Mouse (Mus musculus): ENCODE measurements at regions not wholly inside any gene's neighbourhood (a gene's known extent, or its start where the extent isn't known, plus 50 kb on each side); places are given as distances from the start of the nearest gene placed in this dataset.

DNA sequence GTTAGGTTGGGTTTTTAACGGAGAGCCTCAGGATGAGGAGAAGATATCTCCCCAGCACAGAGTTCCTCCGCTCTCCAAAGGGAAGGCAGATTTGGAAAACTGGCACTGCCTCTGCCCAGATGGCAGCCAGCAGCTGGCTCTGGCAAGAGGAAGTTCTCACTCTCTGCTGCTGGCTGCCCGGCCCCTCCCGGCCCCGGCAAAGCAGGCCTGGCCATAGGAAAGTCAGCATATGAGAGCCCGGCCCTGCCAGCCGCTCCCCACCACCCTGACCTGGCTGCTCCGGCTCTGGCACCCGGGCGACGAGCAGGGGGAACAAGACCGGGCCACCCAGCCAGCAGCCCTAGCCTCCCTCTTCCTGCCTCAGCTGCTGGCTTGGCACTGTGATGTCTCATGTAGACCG is 89.1 kb upstream of the Prox1 start:
- no peak for TF ChIP-seq EP300 (IDR thresholded peaks at IDR 0.05; ENCODE audit: insufficient read depth, low read depth, low read length)
- no peak for TF ChIP-seq CTCF (IDR thresholded peaks at IDR 0.05; ENCODE audit: low read depth, low read length)
- TF ChIP-seq POLR2A (IDR thresholded peaks at IDR 0.05; ENCODE audit: insufficient read depth, low read length), result no peak
- H3K27ac ChIP-seq (ENCODE audit: insufficient read depth, low read length), result no peak overlapping the region
- H3K36me3 ChIP-seq (ENCODE audit: control insufficient read depth, insufficient read depth, low read length, poor library complexity, severe bottlenecking), result no peaks in the 10 kb centered on the region
- H3K9ac ChIP-seq (ENCODE audit: low read depth, poor library complexity, severe bottlenecking), result no peak overlapping the region
- H3K9me3 ChIP-seq (replicated peaks; ENCODE audit: control insufficient read depth, insufficient read depth, low read length, poor library complexity, severe bottlenecking), result no peaks in the 10 kb centered on the region
- no peak overlapping the region for H3K4me3 ChIP-seq (ENCODE audit: low read depth, low read length)
- no peaks in the 10 kb centered on the region for H3K4me1 ChIP-seq (ENCODE audit: control insufficient read depth, insufficient read depth, low read length)
- no peaks in the 10 kb centered on the region for H3K27me3 ChIP-seq (ENCODE audit: control insufficient read depth, insufficient read depth, low read length, poor library complexity, severe bottlenecking)

DNA sequence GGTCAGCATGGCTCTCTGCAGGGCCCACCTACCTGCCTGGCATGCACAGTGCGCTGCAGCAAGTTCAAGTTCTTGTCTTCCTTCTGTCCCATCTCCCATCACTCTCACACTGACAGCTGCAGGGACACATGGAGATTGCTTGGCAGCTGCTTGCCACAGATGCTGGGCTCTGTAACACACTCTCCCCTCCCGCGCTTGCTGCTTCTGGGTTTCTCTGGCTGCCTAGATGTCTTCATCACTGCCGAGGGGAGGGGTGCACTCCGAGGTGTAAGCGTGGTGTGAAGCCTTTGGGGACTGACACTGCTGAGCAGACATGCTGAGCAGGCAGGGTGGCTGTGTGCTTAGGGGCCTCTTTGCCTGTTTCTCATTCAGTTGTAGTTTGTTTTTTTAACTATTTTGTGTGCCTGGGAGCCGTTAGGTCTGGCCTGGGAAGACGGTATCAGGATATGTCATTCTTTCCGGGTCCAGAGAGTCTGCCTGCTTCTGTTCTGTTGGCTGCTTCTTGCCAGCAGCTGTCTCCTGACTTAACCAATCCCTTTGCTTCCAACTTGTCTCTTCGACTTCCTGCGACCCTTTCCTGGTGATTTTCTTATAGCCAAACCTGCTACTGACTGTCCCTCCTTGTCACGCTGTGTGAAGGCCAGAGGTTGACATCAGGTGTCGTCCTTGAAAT is 80.2 kb upstream of the Prox1 start:
- H3K27me3 ChIP-seq (ENCODE audit: control insufficient read depth, insufficient read depth, low read length, poor library complexity, severe bottlenecking), result no peaks in the 10 kb centered on the region
- no peak for TF ChIP-seq EP300 (IDR thresholded peaks at IDR 0.05; ENCODE audit: insufficient read depth, low read depth, low read length)
- no peak for TF ChIP-seq CTCF (IDR thresholded peaks at IDR 0.05; ENCODE audit: low read depth, low read length)
- TF ChIP-seq POLR2A (IDR thresholded peaks at IDR 0.05; ENCODE audit: insufficient read depth, low read length), result no peak
- no peak overlapping the region for H3K27ac ChIP-seq (ENCODE audit: insufficient read depth, low read length)
- no peak overlapping the region for H3K9ac ChIP-seq (ENCODE audit: low read depth, poor library complexity, severe bottlenecking)
- no peaks in the 10 kb centered on the region for H3K4me1 ChIP-seq (ENCODE audit: control insufficient read depth, insufficient read depth, low read length)
- no peaks in the 10 kb centered on the region for H3K9me3 ChIP-seq (replicated peaks; ENCODE audit: control insufficient read depth, insufficient read depth, low read length, poor library complexity, severe bottlenecking)
- no peaks in the 10 kb centered on the region for H3K36me3 ChIP-seq (ENCODE audit: control insufficient read depth, insufficient read depth, low read length, poor library complexity, severe bottlenecking)
- H3K4me3 ChIP-seq (ENCODE audit: low read depth, low read length), result no peak overlapping the region

GRCm38 (mm10) chr1:190242526-190242925 is 72.0 kb upstream of the Prox1 start:
- Histone ChIP-seq H3K27ac (ENCODE audit: insufficient read depth, low read length) (no peak overlapping the region), H3K9me3 (replicated peaks; ENCODE audit: control insufficient read depth, insufficient read depth, low read length, poor library complexity, severe bottlenecking) (no peaks in the 10 kb centered on the region), H3K27me3 (ENCODE audit: control insufficient read depth, insufficient read depth, low read length, poor library complexity, severe bottlenecking) (no peaks in the 10 kb centered on the region), H3K4me1 (ENCODE audit: control insufficient read depth, insufficient read depth, low read length) (no peaks in the 10 kb centered on the region), H3K9ac (ENCODE audit: low read depth, poor library complexity, severe bottlenecking) (no peak overlapping the region), H3K36me3 (ENCODE audit: control insufficient read depth, insufficient read depth, low read length, poor library complexity, severe bottlenecking) (no peaks in the 10 kb centered on the region), H3K4me3 (ENCODE audit: low read depth, low read length) (no peak overlapping the region)
- TF ChIP-seq POLR2A (IDR thresholded peaks at IDR 0.05; ENCODE audit: insufficient read depth, low read length) (no peak), EP300 (IDR thresholded peaks at IDR 0.05; ENCODE audit: insufficient read depth, low read depth, low read length) (no peak), CTCF (IDR thresholded peaks at IDR 0.05; ENCODE audit: low read depth, low read length) (no peak)

GRCm38 (mm10) chr1:190239796-190240195 is 69.3 kb upstream of the Prox1 start:
- no peak overlapping the region for H3K27ac ChIP-seq (ENCODE audit: insufficient read depth, low read length)
- no peaks in the 10 kb centered on the region for H3K9me3 ChIP-seq (replicated peaks; ENCODE audit: control insufficient read depth, insufficient read depth, low read length, poor library complexity, severe bottlenecking)
- H3K36me3 ChIP-seq (ENCODE audit: control insufficient read depth, insufficient read depth, low read length, poor library complexity, severe bottlenecking), result no peaks in the 10 kb centered on the region
- H3K4me3 ChIP-seq (ENCODE audit: low read depth, low read length), result no peak overlapping the region
- no peak overlapping the region for H3K9ac ChIP-seq (ENCODE audit: low read depth, poor library complexity, severe bottlenecking)
- no peaks in the 10 kb centered on the region for H3K27me3 ChIP-seq (ENCODE audit: control insufficient read depth, insufficient read depth, low read length, poor library complexity, severe bottlenecking)
- no peaks in the 10 kb centered on the region for H3K4me1 ChIP-seq (ENCODE audit: control insufficient read depth, insufficient read depth, low read length)
- TF ChIP-seq POLR2A (IDR thresholded peaks at IDR 0.05; ENCODE audit: insufficient read depth, low read length) (no peak), CTCF (IDR thresholded peaks at IDR 0.05; ENCODE audit: low read depth, low read length) (no peak), EP300 (IDR thresholded peaks at IDR 0.05; ENCODE audit: insufficient read depth, low read depth, low read length) (no peak)

DNA sequence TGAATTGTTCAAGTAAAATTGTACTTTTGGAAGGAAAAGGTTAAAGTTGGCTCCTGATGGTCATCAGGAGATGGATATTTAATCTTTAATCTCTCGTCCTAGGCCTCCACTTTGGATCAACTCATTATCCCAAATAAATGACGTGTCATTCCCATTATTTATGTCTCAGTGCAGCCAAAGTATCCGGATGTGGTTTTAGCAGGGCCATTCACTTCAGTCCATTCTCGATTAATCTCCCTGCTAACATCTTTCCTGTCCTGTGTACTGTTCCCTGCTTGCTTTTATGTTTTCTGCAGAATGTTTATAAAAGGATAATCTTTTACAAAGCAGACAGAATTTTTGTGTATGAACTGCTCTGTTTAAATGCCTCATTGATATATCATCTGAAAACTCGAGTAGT is 60.4 kb upstream of the Prox1 start:
- Histone ChIP-seq H3K9me3 (replicated peaks; ENCODE audit: control insufficient read depth, insufficient read depth, low read length, poor library complexity, severe bottlenecking) (peaks cover under 1% of the 10 kb centered on the region; the same call in 1 of the 2 replicates), H3K36me3 (ENCODE audit: control insufficient read depth, insufficient read depth, low read length, poor library complexity, severe bottlenecking) (no peaks in the 10 kb centered on the region), H3K4me1 (ENCODE audit: control insufficient read depth, insufficient read depth, low read length) (no peaks in the 10 kb centered on the region), H3K4me3 (ENCODE audit: low read depth, low read length) (no peak overlapping the region), H3K27me3 (ENCODE audit: control insufficient read depth, insufficient read depth, low read length, poor library complexity, severe bottlenecking) (no peaks in the 10 kb centered on the region; the same call in 1 of the 2 replicates), H3K9ac (ENCODE audit: low read depth, poor library complexity, severe bottlenecking) (no peak overlapping the region), H3K27ac (ENCODE audit: insufficient read depth, low read length) (no peak overlapping the region)
- TF ChIP-seq CTCF (IDR thresholded peaks at IDR 0.05; ENCODE audit: low read depth, low read length) (no peak), POLR2A (IDR thresholded peaks at IDR 0.05; ENCODE audit: insufficient read depth, low read length) (no peak), EP300 (IDR thresholded peaks at IDR 0.05; ENCODE audit: insufficient read depth, low read depth, low read length) (no peak)

DNA sequence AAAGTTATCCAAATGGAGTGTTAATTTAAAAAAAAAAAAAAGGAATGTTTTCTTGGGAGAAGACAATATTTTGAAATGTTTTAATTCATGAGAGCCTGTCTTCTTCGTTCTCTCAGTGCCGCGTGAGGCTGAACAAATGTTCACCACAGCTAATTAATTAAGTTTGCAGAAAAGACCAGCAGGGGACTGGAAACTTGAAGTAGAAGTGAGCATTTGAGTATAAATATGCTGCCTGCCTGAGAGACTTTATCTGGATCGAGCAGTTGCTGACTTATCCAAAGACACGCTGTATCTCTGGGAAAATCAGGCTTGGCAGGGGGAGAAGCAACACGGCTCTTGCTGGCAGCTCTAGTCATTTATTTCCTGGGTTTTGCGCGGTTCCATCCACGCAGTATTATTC is 49.9 kb upstream of the Prox1 start:
- TF ChIP-seq CTCF (IDR thresholded peaks at IDR 0.05; ENCODE audit: low read depth, low read length) (no peak), EP300 (IDR thresholded peaks at IDR 0.05; ENCODE audit: insufficient read depth, low read depth, low read length) (no peak), POLR2A (IDR thresholded peaks at IDR 0.05; ENCODE audit: insufficient read depth, low read length) (no peak)
- Histone ChIP-seq H3K4me1 (ENCODE audit: control insufficient read depth, insufficient read depth, low read length) (no peaks in the 10 kb centered on the region), H3K9me3 (replicated peaks; ENCODE audit: control insufficient read depth, insufficient read depth, low read length, poor library complexity, severe bottlenecking) (peaks cover 1% of the 10 kb centered on the region; the same call in 1 of the 2 replicates)

More for the DNA sequence above, 49.9 kb upstream of the Prox1 start:
- no peaks in the 10 kb centered on the region for H3K27me3 ChIP-seq (ENCODE audit: control insufficient read depth, insufficient read depth, low read length, poor library complexity, severe bottlenecking)
- H3K27ac ChIP-seq (ENCODE audit: insufficient read depth, low read length), result no peak overlapping the region
- no peaks in the 10 kb centered on the region for H3K36me3 ChIP-seq (ENCODE audit: control insufficient read depth, insufficient read depth, low read length, poor library complexity, severe bottlenecking)
- H3K9ac ChIP-seq (ENCODE audit: low read depth, poor library complexity, severe bottlenecking), result no peak overlapping the region
- H3K4me3 ChIP-seq (ENCODE audit: low read depth, low read length), result no peak overlapping the region

Data from ES-Bruce4 (cell line).